Mouse (Mus musculus) cortical plate, adult 2 months (tissue): ENCODE results near the gene Ttyh1. TPM values are rescaled to one million over a fixed set of nuclear protein-coding genes. Genes with fewer than 3 reads are reported as not detected.

Source experiments
- H3K27ac ChIP-seq: fragments of 200-500 bp; 2 replicates; pipeline ENCODE4 v1.5.1; 2012; ENCODE audit warnings: low read length, control low read depth, inconsistent platforms; ENCODE audit not compliant: insufficient read depth
- H3K4me1 ChIP-seq: fragments of 200-500 bp; 2 replicates; pipeline ENCODE4 v1.6.1; 2011; ENCODE audit warnings: low read length; ENCODE audit not compliant: control insufficient read depth, insufficient read depth
- H3K4me3 ChIP-seq: fragments of 200-500 bp; 2 replicates; pipeline ENCODE4 v1.5.1; 2011; ENCODE audit warnings: mild to moderate bottlenecking, low read length, control low read depth; ENCODE audit not compliant: insufficient read depth
- CTCF ChIP-seq: fragments of 200-500 bp; IDR thresholded peaks from 2 replicates; pipeline ENCODE4 v1.5.1; 2011; ENCODE audit warnings: mild to moderate bottlenecking, control low read depth, low read length; ENCODE audit not compliant: insufficient read depth; ENCODE audit errors: extremely low read depth
- POLR2A ChIP-seq: fragments of 200-500 bp; IDR thresholded peaks from 2 replicates; pipeline ENCODE4 v1.6.1; 2011; ENCODE audit warnings: mild to moderate bottlenecking, low read length, control low read depth; ENCODE audit not compliant: insufficient read depth; ENCODE audit errors: extremely low read depth
- polyA plus RNA-seq: library from polyadenylated mRNA; depleted of rRNA; stranded (reverse); fragments of >200 nt; gene quantifications from 2 replicates; pipeline ENCODE4 v1.2.3, GENCODE M21; 2012

The Ttyh1 gene
- polyA plus RNA-seq, 1 experiment: 817 TPM

DNA sequence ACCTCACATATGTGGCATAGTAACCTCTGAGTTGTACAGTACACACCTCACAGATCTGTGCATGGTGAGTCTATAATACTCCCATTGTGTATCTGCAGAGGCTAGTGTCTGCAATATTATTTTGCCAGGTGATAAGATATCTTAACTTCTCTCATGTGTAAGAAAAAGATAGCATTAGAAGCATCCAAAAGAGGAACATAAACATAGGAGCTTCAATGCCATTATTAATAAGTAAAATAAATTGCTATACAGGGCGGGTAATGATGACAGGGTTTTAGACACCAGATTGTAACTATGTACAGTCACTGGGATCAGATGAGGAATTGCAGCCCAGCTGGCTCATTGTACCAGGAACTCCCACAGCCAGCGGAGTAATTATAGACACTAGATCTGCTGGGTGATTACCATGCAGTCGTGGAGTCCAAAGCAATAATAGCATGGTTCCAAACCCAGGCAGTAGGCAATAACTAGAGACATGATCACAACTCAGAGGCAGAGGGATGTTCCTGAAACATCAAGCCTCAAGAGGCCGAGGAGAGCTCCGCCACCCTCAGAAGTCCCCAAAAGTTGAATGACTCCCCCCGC, 31.2 kb upstream of the Ttyh1 start:
- H3K4me1 ChIP-seq: peaks cover 15% of the 10 kb centered on the region
- no peak overlapping the region for H3K4me3 ChIP-seq
- TF ChIP-seq POLR2A: no peak
- no peak for TF ChIP-seq CTCF
- H3K27ac ChIP-seq: peak overlapping the region; percentile 91

- H3K27ac ChIP-seq: peak overlapping the region; percentile 91
Measured at GRCm38 (mm10) chr7:4088679-4089078, 30.5 kb upstream of the Ttyh1 start.

DNA sequence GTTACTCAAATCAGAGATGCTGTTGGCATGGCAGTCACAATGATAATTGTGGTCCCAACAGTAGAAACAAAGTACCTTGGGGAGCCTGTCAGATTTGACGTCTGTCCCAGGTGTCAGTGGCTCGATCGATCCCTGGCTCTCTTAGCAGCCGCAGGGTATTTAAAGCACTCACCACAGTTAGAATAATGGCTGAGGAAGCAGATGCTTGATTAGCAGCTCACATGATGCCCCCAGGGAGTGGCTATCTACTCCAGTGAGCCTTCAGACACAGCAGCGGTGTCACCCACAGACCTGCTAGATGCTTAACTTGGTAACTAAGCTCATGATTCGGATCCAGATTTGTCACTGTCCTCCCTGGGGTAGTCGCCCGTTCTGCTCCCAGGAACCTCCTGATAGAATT, 28.0 kb upstream of the Ttyh1 start:
- H3K4me3 ChIP-seq: no peak overlapping the region
- TF ChIP-seq CTCF (no peak), POLR2A (no peak)
- H3K27ac ChIP-seq: no peak overlapping the region

More at GRCm38 (mm10) chr7:4088679-4089078, 30.5 kb upstream of the Ttyh1 start:
- H3K4me1 ChIP-seq: peaks cover 15% of the 10 kb centered on the region
- no peak overlapping the region for H3K4me3 ChIP-seq
- TF ChIP-seq POLR2A (no peak), CTCF (no peak)

GRCm38 (mm10) chr7:4098301-4098700, 20.9 kb upstream of the Ttyh1 start:
- Histone ChIP-seq H3K27ac (no peak overlapping the region), H3K4me3 (no peak overlapping the region), H3K4me1 (no peaks in the 10 kb centered on the region; the same call in 1 of the 2 replicates)
- no peak for TF ChIP-seq CTCF
- no peak for TF ChIP-seq POLR2A

More for the DNA sequence above, 28.0 kb upstream of the Ttyh1 start:
- peaks cover 12% of the 10 kb centered on the region for H3K4me1 ChIP-seq

DNA sequence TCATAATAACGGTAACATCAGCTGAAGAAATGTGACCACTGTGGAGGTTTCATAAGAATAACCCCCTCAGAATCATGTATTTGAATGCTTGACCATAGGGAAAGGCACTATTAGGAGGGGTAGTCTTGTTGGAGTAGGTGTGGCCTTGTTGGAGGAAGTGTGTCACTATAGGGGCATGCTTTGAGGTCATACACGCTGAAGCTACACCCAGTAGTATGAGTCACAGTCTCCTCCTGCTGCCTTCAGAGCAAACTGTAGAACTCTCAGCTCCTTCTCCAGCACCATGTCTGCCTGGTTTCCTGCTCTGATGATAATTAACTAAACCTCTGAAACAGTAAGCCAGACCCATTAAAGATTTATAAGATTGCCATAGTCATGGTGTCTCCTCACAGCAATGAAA, 20.4 kb upstream of the Ttyh1 start:
- Histone ChIP-seq H3K27ac (no peak overlapping the region), H3K4me1 (no peaks in the 10 kb centered on the region; the same call in 1 of the 2 replicates), H3K4me3 (no peak overlapping the region)
- TF ChIP-seq CTCF: no peak
- TF ChIP-seq POLR2A: no peak

- no peak overlapping the region for H3K27ac ChIP-seq
- no peaks in the 10 kb centered on the region; the same call in 1 of the 2 replicates for H3K4me1 ChIP-seq
- no peak for TF ChIP-seq POLR2A
- TF ChIP-seq CTCF: no peak
- no peak overlapping the region for H3K4me3 ChIP-seq
Measured at GRCm38 (mm10) chr7:4101144-4101543, 18.1 kb upstream of the Ttyh1 start.

GRCm38 (mm10) chr7:4103411-4103810, 15.8 kb upstream of the Ttyh1 start:
- Histone ChIP-seq H3K4me1 (no peaks in the 10 kb centered on the region; the same call in 1 of the 2 replicates), H3K27ac (no peak overlapping the region), H3K4me3 (no peak overlapping the region)
- TF ChIP-seq POLR2A: no peak
- TF ChIP-seq CTCF: peak; percentile 58

- Histone ChIP-seq H3K4me1 (peaks cover 1% of the 10 kb centered on the region), H3K27ac (peak overlapping the region; percentile 57; the same call in 1 of the 2 replicates), H3K4me3 (no peak overlapping the region)
- TF ChIP-seq POLR2A (no peak), CTCF (no peak)
Measured at GRCm38 (mm10) chr7:4111766-4112165, 7.4 kb upstream of the Ttyh1 start.

DNA sequence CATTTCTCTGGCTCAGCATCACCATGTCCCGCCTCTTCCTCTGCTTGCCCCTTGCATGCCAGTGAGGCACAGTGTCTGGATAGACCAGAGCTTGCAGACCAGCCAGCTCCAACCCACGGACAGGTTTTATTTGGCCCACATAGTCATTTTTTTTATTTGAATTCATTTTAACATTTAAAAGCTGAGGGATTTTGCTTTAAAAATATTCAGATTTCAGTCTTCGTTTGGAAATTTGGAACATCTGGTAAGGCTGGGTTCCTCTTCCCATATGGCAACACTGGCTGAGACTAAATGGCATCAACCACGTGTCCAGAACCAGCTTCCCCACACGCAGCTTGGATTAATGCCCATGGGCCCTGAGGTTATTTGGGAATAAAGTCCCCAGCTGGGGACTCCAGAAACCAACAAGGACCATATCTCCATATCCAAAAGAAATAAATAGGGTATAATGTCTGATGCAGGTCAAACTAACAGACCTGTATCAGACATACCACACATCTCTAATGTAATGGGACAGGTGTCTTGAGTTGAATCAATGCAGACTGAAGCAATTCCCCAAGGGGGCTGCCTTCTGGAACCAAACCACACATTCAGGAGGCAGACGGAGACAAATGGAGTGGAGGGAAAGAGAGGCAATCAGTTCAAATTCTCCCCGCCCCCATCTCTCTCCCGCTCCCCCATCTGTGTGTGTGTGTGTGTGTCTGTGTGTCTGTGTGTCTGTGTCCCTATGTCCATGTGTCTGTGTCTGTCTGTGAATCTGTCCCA, 2.0 kb upstream of the Ttyh1 start:
- H3K27ac ChIP-seq: no peak overlapping the region
- TF ChIP-seq CTCF (no peak), POLR2A (no peak)

More for the DNA sequence above, 2.0 kb upstream of the Ttyh1 start:
- H3K4me1 ChIP-seq: peaks cover 4% of the 10 kb centered on the region
- no peak overlapping the region for H3K4me3 ChIP-seq
